Mouse (Mus musculus) cortical plate, adult 2 months (tissue): Measurements from ENCODE around the gene Itpr1.

Experiments used
- CTCF ChIP-seq: fragments of 200-500 bp; IDR thresholded peaks from 2 replicates; pipeline ENCODE4 v1.5.1; 2011; ENCODE audit warnings: mild to moderate bottlenecking, control low read depth, low read length; ENCODE audit not compliant: insufficient read depth; ENCODE audit errors: extremely low read depth
- POLR2A ChIP-seq: fragments of 200-500 bp; IDR thresholded peaks from 2 replicates; pipeline ENCODE4 v1.6.1; 2011; ENCODE audit warnings: mild to moderate bottlenecking, low read length, control low read depth; ENCODE audit not compliant: insufficient read depth; ENCODE audit errors: extremely low read depth

DNA sequence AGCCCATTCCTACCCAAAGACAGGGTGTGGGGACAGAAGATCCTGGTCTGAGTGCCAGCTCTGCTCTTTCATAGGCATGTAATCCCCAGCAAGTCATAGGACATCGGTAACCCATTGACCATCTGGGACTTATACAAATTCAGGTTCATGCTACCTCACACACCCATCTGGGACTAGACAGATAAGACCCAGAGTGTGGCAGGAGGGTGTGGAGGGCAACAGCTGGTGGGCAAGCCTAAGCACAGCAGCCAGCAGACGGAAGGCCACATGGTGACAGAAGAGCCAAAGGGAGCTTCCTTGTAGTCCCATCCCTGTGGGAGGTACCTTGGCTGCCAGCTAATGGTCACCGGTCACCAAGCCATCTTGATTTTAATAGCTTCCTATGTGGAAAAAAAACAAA lies 316.3 kb downstream of the Itpr1 start:
- TF ChIP-seq CTCF (no peak), POLR2A (no peak)
